Mouse (Mus musculus): ENCODE results near the gene Olfr455.

- TF ChIP-seq CTCF (IDR thresholded peaks at IDR 0.05) (no peak), EP300 (IDR thresholded peaks at IDR 0.05) (no peak)
Measured at GRCm38 (mm10) chr6:42540681-42541080, 6.7 kb downstream of the Olfr455 start.
